Mouse (Mus musculus): ENCODE data around the gene Stk32b. TPM values are rescaled to one million over a fixed set of nuclear protein-coding genes. Genes with fewer than 3 reads are reported as not detected.

Gene Stk32b
- total and polyA plus RNA-seq, 3 experiments: 0.29 to 0.88 (median 0.45) TPM

DNA sequence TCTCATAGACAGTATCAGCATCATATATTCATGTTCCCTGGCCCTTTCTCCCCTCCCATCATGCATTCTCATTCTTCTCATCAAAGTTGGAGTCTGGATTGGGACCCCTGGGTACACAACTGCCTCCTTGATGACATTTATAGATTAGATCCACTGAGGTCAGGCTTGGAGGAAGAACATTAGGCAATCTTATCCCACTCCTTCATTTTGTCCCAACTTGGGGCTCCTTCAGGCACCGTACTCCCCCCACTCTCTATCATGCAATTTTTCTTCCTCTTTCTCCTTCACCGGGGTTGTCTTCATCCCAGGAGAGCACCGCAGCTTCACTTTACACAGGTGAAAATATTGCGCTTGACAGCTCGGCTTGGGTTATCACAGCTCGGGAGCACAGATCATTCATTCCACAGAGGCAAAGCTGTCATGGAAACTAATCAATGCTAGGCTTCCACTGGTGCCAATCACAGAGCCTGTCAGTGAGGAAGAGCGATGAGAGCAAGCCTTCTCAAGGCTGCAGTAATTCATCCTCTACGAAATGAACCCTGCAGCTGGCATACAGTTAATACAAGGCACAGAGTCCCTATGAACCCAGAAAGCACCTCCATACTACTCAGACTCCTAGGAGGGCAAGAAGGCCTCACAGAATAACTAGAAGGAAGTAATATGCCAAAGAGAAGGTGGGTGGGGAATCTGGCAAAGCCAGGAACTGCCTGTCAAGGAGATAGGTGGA, 89.4 kb downstream of the Stk32b start:
- Histone ChIP-seq H3K27me3 (ENCODE audit: control insufficient read depth, insufficient read depth, low read length) (no peaks in the 10 kb centered on the region), H3K27ac (no peak overlapping the region), H3K4me3 (no peak overlapping the region), H3K4me1 (ENCODE audit: control insufficient read depth, insufficient read depth, low read length) (no peaks in the 10 kb centered on the region), H3K36me3 (ENCODE audit: control insufficient read depth, insufficient read depth, low read length) (no peaks in the 10 kb centered on the region), H3K9ac (ENCODE audit: low read depth, low read length) (no peak overlapping the region), H3K79me2 (replicated peaks; ENCODE audit: control insufficient read depth, insufficient read depth, low read length) (no peaks in the 10 kb centered on the region)
- TF ChIP-seq POLR2A (IDR thresholded peaks at IDR 0.05; ENCODE audit: insufficient read depth, low read depth, low read length) (no peak), EP300 (IDR thresholded peaks at IDR 0.05; ENCODE audit: insufficient read depth, low read depth, low read length) (no peak), CTCF (IDR thresholded peaks at IDR 0.05) (no peak)
- DNase-seq: no peak
- intact Hi-C loops (cut with DNase I): no loop called here
- WGBS: 82% methylated on average over 8 of the region's 8 CpGs

DNA sequence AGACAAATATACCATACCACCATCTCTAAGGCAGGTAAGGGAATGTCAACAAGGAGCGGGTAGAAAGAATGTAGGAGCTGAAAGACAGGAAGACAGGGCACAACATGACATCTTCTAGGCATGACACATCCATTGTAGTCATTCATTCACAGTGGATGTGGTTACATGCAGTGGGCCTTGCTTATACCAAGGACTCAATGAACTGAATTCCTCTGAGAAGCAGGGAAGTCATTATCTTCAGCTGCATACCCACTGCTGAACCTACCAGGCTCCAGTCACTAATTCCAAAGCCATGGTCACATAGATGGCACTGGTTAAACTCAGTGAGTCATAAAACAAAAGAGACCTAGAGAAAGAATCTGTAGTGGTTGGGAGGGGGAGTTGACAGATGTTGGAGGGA, 105.1 kb downstream of the Stk32b start:
- Histone ChIP-seq H3K9ac (ENCODE audit: low read depth, low read length) (no peak overlapping the region), H3K27me3 (ENCODE audit: control insufficient read depth, insufficient read depth, low read length) (no peaks in the 10 kb centered on the region), H3K4me1 (ENCODE audit: control insufficient read depth, insufficient read depth, low read length) (no peaks in the 10 kb centered on the region), H3K27ac (no peak overlapping the region), H3K79me2 (replicated peaks; ENCODE audit: control insufficient read depth, insufficient read depth, low read length) (no peaks in the 10 kb centered on the region), H3K4me3 (no peak overlapping the region), H3K36me3 (ENCODE audit: control insufficient read depth, insufficient read depth, low read length) (no peaks in the 10 kb centered on the region)
- WGBS: 76% methylated on average over 1 of the region's 1 CpGs
- intact Hi-C loops (cut with DNase I): no loop called here
- no peak for TF ChIP-seq CTCF (IDR thresholded peaks at IDR 0.05)
- no peak for TF ChIP-seq POLR2A (IDR thresholded peaks at IDR 0.05; ENCODE audit: insufficient read depth, low read depth, low read length)
- TF ChIP-seq EP300 (IDR thresholded peaks at IDR 0.05; ENCODE audit: insufficient read depth, low read depth, low read length): no peak
- DNase-seq: no peak

DNA sequence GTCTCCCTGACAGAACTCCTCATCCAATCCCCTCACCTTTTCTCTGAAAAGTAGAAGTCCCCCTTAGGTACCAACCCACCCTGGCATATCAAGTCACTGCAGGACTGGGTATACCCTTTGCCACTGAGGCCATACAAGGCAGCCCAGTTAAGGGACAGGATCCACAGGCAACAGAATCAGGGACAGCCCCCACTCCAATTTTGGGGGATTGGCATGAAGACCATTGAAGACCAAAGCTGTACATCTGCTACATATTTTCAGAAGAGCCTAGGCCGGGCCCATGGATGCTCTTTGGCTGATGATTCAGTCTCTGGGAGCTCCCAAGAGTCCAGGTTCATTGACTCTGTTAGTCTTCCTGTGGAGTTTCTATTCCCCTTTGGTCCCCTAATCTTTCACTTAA, 117.4 kb downstream of the Stk32b start:
- WGBS: 67% methylated on average over 1 of the region's 1 CpGs
- no peak for DNase-seq
- H3K4me1 ChIP-seq (ENCODE audit: control insufficient read depth, insufficient read depth, low read length): no peaks in the 10 kb centered on the region
- H3K27me3 ChIP-seq (ENCODE audit: control insufficient read depth, insufficient read depth, low read length): no peaks in the 10 kb centered on the region
- H3K27ac ChIP-seq: no peak overlapping the region
- H3K4me3 ChIP-seq: no peak overlapping the region
- H3K36me3 ChIP-seq (ENCODE audit: control insufficient read depth, insufficient read depth, low read length): no peaks in the 10 kb centered on the region
- TF ChIP-seq CTCF (IDR thresholded peaks at IDR 0.05) (no peak), EP300 (IDR thresholded peaks at IDR 0.05; ENCODE audit: insufficient read depth, low read depth, low read length) (no peak)
- no peak overlapping the region for H3K9ac ChIP-seq (ENCODE audit: low read depth, low read length)
- no peaks in the 10 kb centered on the region for H3K79me2 ChIP-seq (replicated peaks; ENCODE audit: control insufficient read depth, insufficient read depth, low read length)
- intact Hi-C loops (cut with DNase I): no loop called here

DNA sequence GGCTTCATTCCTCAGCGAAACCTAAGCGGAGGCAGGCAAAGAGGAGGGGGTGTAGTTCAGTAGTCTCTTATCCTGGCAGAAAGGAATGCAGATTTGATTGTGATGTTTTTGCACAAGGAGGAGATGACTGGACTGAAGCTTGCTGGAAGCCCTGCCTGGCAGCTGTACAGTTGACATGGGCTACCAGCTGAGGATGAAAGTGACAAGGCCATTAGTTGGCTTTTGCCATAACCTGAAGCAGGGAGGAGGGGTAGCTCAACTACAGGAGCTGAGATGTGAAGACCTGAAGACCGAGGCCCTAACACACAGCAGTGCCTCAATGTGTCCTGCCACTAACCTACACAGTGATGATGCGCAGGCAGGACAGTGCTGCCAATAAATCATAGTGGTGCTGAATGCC, 118.7 kb downstream of the Stk32b start:
- intact Hi-C loops (cut with DNase I): no loop called here
- no peak overlapping the region for H3K27ac ChIP-seq

DNA sequence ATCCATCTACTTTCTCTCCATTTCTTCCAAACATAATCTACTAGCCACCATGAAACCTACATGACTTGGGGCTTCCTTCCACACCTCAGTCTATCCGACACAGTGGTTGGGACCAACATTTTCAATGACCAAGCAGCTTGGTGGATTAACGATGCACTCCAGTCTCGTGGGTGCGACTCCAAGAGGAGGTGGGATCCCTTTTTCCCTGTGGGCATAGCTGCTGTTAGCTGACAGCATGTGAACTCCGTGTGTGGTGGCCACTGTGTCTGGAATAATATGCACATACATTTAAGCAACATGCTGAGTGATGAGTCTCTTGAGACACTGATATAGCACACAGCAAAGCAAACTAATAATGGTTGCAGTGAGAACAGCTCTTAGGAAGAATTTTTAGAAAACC, 124.6 kb downstream of the Stk32b start:
- 72% methylated on average over 5 of the region's 5 CpGs for WGBS
- no peak for DNase-seq
- Histone ChIP-seq H3K4me1 (ENCODE audit: control insufficient read depth, insufficient read depth, low read length) (0 out of 2 replicates have a peak, but pooled peaks cover 1% of the 10 kb centered on the region), H3K9ac (ENCODE audit: low read depth, low read length) (no peak overlapping the region), H3K4me3 (no peak overlapping the region), H3K36me3 (ENCODE audit: control insufficient read depth, insufficient read depth, low read length) (no peaks in the 10 kb centered on the region), H3K27me3 (ENCODE audit: control insufficient read depth, insufficient read depth, low read length) (no peaks in the 10 kb centered on the region), H3K27ac (no peak overlapping the region), H3K79me2 (replicated peaks; ENCODE audit: control insufficient read depth, insufficient read depth, low read length) (no peaks in the 10 kb centered on the region)
- intact Hi-C loops (cut with DNase I): no loop called here
- TF ChIP-seq POLR2A (IDR thresholded peaks at IDR 0.05; ENCODE audit: insufficient read depth, low read depth, low read length) (no peak), EP300 (IDR thresholded peaks at IDR 0.05; ENCODE audit: insufficient read depth, low read depth, low read length) (no peak), CTCF (IDR thresholded peaks at IDR 0.05) (no peak)

More for the DNA sequence above, 118.7 kb downstream of the Stk32b start:
- Histone ChIP-seq H3K4me3 (no peak overlapping the region), H3K9ac (ENCODE audit: low read depth, low read length) (no peak overlapping the region), H3K36me3 (ENCODE audit: control insufficient read depth, insufficient read depth, low read length) (no peaks in the 10 kb centered on the region), H3K4me1 (ENCODE audit: control insufficient read depth, insufficient read depth, low read length) (no peaks in the 10 kb centered on the region), H3K27me3 (ENCODE audit: control insufficient read depth, insufficient read depth, low read length) (no peaks in the 10 kb centered on the region), H3K79me2 (replicated peaks; ENCODE audit: control insufficient read depth, insufficient read depth, low read length) (no peaks in the 10 kb centered on the region)
- no peak for DNase-seq
- 83% methylated on average over 4 of the region's 4 CpGs for WGBS
- TF ChIP-seq EP300 (IDR thresholded peaks at IDR 0.05; ENCODE audit: insufficient read depth, low read depth, low read length): no peak
- no peak for TF ChIP-seq CTCF (IDR thresholded peaks at IDR 0.05)
- TF ChIP-seq POLR2A (IDR thresholded peaks at IDR 0.05; ENCODE audit: insufficient read depth, low read depth, low read length): no peak

DNA sequence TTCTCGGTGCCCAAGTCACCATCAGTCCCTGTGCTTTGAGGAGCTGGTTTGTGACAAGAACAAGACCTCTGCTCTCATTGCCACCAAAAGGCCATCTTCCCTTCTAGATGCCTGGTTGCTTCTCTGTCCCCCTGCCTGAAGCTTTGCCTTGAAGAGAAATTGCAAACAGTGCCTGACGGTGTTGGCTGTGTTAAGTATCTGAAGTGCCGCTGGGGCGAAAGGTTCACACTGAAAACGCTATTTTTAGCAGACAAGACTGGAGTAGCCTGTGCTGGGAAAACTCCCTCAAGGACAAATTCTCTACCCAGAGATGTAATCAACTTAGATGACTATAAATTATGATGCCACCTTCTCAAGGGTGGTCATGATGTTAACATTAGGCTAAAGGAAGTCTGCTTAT, 129.1 kb downstream of the Stk32b start:
- H3K79me2 ChIP-seq (replicated peaks; ENCODE audit: control insufficient read depth, insufficient read depth, low read length): no peaks in the 10 kb centered on the region
- no peaks in the 10 kb centered on the region for H3K27me3 ChIP-seq (ENCODE audit: control insufficient read depth, insufficient read depth, low read length)
- H3K4me3 ChIP-seq: no peak overlapping the region
- H3K9ac ChIP-seq (ENCODE audit: low read depth, low read length): no peak overlapping the region
- DNase-seq: peak in 1 of 2 experiments; percentile 17
- no peaks in the 10 kb centered on the region for H3K36me3 ChIP-seq (ENCODE audit: control insufficient read depth, insufficient read depth, low read length)
- no peak for TF ChIP-seq EP300 (IDR thresholded peaks at IDR 0.05; ENCODE audit: insufficient read depth, low read depth, low read length)
- no peak for TF ChIP-seq POLR2A (IDR thresholded peaks at IDR 0.05; ENCODE audit: insufficient read depth, low read depth, low read length)
- TF ChIP-seq CTCF (IDR thresholded peaks at IDR 0.05): no peak
- 0 out of 2 replicates have a peak, but pooled peaks cover 1% of the 10 kb centered on the region for H3K4me1 ChIP-seq (ENCODE audit: control insufficient read depth, insufficient read depth, low read length)
- WGBS: 46% methylated on average over 5 of the region's 5 CpGs
- intact Hi-C loops (cut with DNase I): no loop called here
- H3K27ac ChIP-seq: no peak overlapping the region
